Mouse (Mus musculus): ENCODE measurements around the gene Tiam2.

Tiam2 gene

DNA sequence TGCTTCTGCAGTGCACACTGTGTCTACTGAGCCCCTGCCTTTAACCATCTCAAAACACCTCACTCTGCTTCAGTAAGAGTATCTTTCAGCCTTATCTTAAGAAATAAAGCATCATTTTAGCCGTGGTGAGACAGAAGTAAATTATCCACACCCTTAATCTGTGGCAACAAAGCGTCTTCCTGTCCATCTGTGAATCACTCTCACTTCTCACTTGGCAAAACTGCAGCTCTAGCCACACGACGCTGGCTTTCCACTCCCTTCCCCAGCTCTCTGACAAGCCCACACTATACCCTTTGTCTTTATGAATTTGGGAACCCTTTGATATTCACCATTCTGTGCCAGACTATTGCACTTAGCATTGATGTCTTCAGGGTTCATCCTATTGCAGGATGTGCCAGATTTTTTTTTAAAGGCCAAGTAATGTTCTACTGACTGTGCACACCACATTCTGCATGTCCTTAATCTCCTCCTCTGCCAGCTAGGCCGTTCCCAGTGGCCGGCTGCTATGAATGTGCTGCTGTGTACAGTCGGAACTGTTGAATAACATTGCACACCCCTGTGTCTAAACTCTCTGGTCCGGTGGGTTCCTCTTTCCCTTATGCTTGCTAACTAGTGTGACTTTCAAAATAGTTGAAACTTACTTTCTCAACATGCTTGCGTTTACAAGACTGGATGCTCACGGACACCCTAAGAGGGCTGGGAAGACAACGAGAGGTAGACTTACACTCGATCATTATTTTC is 126.4 kb downstream of the Tiam2 start:
- no peak for DNase-seq (ENCODE audit: low read depth)

GRCm38 (mm10) chr17:3453946-3454345 is 127.6 kb downstream of the Tiam2 start:
- no peak for DNase-seq (ENCODE audit: low read depth)

DNA sequence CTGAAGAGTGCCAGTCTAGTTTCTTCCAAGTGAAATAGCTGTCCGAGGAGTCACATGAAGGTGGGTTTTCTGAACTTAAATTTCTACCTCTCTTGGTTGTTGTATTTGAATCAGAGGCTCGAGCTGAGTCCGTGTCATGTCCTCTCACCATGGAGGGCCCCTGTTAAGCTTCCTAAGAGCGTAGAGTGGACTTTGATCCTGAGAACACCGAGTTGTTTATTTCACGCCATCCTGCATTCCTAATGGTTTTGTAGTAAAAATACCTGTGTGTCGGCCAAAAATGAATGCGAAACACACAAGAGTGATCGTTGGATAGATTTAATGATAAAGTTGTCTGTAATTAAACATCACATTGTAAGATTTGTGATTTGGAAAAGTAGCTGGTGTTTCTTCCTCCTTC is 128.5 kb downstream of the Tiam2 start:
- DNase-seq (ENCODE audit: low read depth), result no peak

- DNase-seq (ENCODE audit: low read depth), result no peak
Measured at GRCm38 (mm10) chr17:3457914-3458681, 131.7 kb downstream of the Tiam2 start.

GRCm38 (mm10) chr17:3465861-3466260 is 139.5 kb downstream of the Tiam2 start:
- DNase-seq (ENCODE audit: low read depth), result no peak

- DNase-seq (ENCODE audit: low read depth), result no peak
Measured at GRCm38 (mm10) chr17:3466681-3467080, 140.3 kb downstream of the Tiam2 start.

GRCm38 (mm10) chr17:3467636-3468324 is 141.4 kb downstream of the Tiam2 start:
- DNase-seq (ENCODE audit: low read depth), result no peak

GRCm38 (mm10) chr17:3472018-3472417 is 145.6 kb downstream of the Tiam2 start:
- no peak for DNase-seq (ENCODE audit: low read depth)

DNA sequence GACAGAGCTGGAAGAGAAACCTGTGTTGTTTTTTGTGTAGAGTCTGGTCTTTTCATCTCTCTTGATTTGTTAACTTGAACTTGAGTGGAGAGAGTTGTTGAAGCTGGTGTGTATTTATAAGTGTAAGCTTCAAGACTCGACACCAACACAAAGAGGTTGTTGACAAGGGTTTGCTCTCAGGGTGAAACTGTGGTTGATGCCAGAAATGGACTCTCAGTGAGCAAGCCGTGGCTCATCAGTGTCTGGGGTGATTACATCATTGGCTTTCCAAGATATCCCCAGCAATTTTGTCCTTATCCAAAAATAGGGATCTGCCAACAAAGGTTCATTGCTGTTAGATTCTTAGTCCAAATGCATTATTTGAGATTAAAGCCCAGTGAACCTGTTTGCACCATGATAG is 150.2 kb downstream of the Tiam2 start:
- no peak for DNase-seq (ENCODE audit: low read depth)

DNA sequence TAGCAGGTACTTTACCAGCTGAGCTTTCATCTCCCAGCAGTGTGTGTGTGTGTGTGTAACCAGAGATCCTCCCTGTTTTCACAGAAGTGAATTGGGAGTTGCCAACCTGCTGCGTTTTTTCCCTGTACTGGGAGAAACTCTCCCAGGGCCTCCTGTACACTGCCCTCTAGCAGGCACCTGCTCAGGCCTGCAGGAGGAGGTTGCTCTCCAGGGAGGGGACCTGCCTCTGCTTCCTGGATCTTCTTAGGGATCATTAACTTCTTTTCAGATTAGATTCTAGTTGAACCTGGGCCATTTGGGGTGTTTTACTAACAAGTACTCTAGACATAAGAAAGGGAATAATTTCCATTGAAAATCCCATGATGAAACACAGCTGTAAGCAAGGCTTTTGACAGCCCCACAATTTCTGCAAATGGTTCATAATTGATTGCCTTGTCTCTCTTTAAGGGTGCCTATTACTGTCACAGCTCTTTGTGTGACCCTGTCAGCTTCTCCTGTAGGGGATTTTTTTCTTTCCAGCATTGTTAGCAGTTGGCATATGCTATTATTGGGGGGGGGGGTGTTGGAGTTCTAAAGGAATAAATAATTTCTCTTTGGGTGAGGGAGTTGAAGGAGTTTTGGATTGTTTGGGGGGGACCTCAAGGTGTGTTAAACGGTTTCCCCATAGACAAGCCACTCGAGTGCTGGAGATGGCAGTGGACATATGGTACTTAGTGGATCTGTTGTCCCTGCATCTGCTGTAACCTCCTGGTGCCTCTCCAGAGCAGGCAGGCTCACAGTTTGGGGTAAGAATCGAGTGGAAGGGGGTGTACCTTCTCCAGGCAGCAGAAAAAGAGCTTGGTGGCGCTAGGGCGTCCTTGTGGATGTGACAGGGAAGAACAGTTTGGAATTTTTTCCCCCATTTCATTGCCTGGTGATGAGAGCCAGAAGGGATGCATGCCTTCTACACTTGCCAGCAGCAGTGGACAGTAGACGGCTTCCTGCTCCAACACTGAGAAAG is 155.5 kb downstream of the Tiam2 start:
- DNase-seq (ENCODE audit: low read depth), result no peak

DNA sequence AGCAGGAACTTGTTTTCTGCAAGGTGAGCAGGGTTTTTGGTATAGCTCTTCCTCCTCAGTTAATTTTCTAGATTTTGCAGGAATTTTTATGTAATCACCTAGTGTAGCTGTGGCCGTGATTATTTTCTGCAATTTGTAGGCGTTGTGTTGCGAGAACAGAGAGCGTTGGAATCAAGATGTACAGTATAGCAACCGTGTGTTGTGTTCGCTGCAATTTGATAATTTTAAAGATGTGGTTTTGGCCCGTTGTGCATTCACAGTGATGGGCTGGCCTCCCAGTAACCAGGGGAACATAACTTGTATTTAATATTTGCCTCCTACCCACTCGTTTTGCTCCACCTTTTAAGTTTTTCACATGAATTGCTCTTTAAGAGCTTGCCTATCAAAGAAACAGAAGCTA is 156.7 kb downstream of the Tiam2 start:
- no peak for DNase-seq (ENCODE audit: low read depth)

- no peak for DNase-seq (ENCODE audit: low read depth)
Measured at GRCm38 (mm10) chr17:3485851-3486250, 159.5 kb downstream of the Tiam2 start.

- no peak for DNase-seq (ENCODE audit: low read depth)
Measured at GRCm38 (mm10) chr17:3487211-3487610, 160.8 kb downstream of the Tiam2 start.

GRCm38 (mm10) chr17:3487721-3488601 is 161.6 kb downstream of the Tiam2 start:
- no peak for DNase-seq (ENCODE audit: low read depth)

- DNase-seq (ENCODE audit: low read depth), result no peak
Measured at GRCm38 (mm10) chr17:3490216-3490895, 164.0 kb downstream of the Tiam2 start.

- DNase-seq (ENCODE audit: low read depth), result no peak
Measured at GRCm38 (mm10) chr17:3491065-3491464, 164.7 kb downstream of the Tiam2 start.

- no peak for DNase-seq (ENCODE audit: low read depth)
Measured at GRCm38 (mm10) chr17:3491667-3492066, 165.3 kb downstream of the Tiam2 start.

DNA sequence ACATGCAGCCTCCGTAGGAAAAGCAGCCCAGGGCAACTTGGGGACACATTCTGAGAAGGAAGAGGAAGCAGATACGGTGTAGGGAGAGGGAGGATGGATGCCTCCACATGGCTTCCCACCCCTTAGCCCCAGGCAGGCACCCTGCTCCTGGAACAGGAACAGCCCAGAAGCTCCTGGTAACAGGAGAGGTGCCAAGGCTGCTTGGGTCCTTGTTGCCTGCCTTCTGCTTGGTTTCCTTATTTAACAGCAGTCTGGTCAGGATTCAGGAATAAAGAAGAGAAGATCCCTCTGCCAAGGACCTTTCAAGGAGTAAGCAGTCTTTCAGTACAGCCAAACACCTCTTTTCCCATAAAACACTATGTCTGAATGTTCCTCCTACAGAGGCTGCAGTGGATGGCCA is 169.2 kb downstream of the Tiam2 start:
- DNase-seq (ENCODE audit: low read depth), result no peak

DNA sequence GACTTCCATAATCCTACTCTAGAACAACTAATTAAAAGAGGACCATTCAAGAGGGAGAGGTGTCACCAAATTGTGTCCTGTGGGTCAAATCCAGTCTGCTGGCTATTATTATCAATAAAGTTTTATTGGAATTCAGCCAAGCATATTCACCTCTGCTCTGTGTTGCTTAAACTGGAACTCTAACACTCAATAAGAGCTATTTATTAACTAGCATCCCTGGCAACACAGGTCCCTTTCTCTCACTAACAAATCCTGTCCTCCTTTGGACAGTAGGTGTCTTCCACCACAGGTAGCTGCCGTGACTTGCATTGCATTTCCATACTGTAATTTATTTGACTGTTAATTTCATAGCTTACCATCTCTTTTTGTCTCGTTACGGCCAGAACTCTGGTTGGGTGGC is 169.7 kb downstream of the Tiam2 start:
- DNase-seq (ENCODE audit: low read depth), result no peak

DNA sequence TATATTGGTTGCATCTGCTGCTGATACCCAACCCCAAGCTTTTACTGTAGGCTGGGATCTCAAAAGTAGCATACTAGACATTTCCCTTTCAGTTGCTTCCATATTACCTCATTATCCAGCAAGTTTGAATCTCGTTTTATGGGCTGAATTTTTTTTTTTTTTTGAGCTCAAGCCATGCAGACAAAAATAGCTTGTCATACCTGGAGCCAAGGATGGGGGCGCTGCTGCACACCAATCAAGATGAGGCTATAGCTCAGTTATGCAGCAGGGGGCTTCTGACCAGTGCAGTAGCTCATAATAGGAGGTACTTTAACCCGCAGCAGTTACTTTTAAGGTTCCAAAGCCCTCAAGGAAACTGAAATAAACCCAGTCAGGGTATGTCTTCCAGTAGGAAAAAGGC is 171.7 kb downstream of the Tiam2 start:
- DNase-seq (ENCODE audit: low read depth), result peak; percentile 56
